Mouse (Mus musculus) megakaryocyte, embryonic 14.5 days (primary cell): ENCODE data around the gene Mob4.

ENCODE experiments used
- FLI1 ChIP-seq: IDR thresholded peaks from 2 replicates; pipeline ENCODE4 v1.6.1; 2012; ENCODE audit warnings: low read length, inconsistent platforms, mixed read lengths
- GATA1 ChIP-seq: IDR thresholded peaks from 3 replicates; pipeline ENCODE4 v1.6.1; 2012; ENCODE audit warnings: mixed read lengths, low read length, inconsistent platforms, borderline replicate concordance

GRCm38 (mm10) chr1:55201850-55202752 lies 71.1 kb downstream of the Mob4 start:
- no peak for TF ChIP-seq GATA1
- no peak for TF ChIP-seq FLI1
